Mouse (Mus musculus) embryonic facial prominence, embryonic 13.5 days (tissue): Measurements from ENCODE around the gene Kdm8. TPM values are rescaled to one million over a fixed set of nuclear protein-coding genes. Genes with fewer than 3 reads are reported as not detected.
A peak's percentile ranks its signal among the peaks of the same experiment; 100 is the strongest.

ENCODE experiments used
- ATAC-seq: fragments of 200-750 bp; cut with Nextera tagmentation; 2 replicates; pipeline ENCODE4 v1.8.0; 2017; ENCODE audit warnings: low read depth; ENCODE audit not compliant: insufficient number of reproducible peaks, insufficient read depth, low FRiP score, low TSS enrichment
- H3K27ac ChIP-seq: fragments of 300-500 bp; sonication (generic); 2 replicates; pipeline ENCODE4 v1.5.1; 2015; ENCODE audit warnings: moderate library complexity, mild to moderate bottlenecking, inconsistent platforms
- H3K27me3 ChIP-seq: fragments of 300-500 bp; sonication (generic); 2 replicates; pipeline ENCODE4 v1.6.1; 2015; ENCODE audit warnings: mild to moderate bottlenecking, inconsistent platforms
- H3K36me3 ChIP-seq: fragments of 300-500 bp; sonication (generic); 2 replicates; pipeline ENCODE4 v1.6.1; 2015; ENCODE audit warnings: mild to moderate bottlenecking, inconsistent platforms
- H3K4me1 ChIP-seq: fragments of 300-500 bp; sonication (generic); 2 replicates; pipeline ENCODE4 v1.6.1; 2015; ENCODE audit warnings: inconsistent platforms
- H3K4me2 ChIP-seq: fragments of 300-500 bp; sonication (generic); 2 replicates; pipeline ENCODE4 v1.6.1; 2015; ENCODE audit warnings: moderate library complexity, mild to moderate bottlenecking, inconsistent platforms
- H3K4me3 ChIP-seq: fragments of 300-500 bp; sonication (generic); 2 replicates; pipeline ENCODE4 v1.5.1; 2015; ENCODE audit warnings: mild to moderate bottlenecking, inconsistent platforms
- H3K9ac ChIP-seq: fragments of 300-500 bp; sonication (generic); 2 replicates; pipeline ENCODE4 v1.6.1; 2015; ENCODE audit warnings: mild to moderate bottlenecking, inconsistent platforms
- H3K9me3 ChIP-seq: fragments of 300-500 bp; sonication (generic); 2 replicates; pipeline ENCODE4 v1.6.1; 2016; ENCODE audit warnings: inconsistent platforms
- WGBS: fragments of 180-500 bp; shearing (Covaris S2); methylation state at CpG from one replicate; pipeline ENCODE4 v1.1.7; 2015; ENCODE audit warnings: mixed read lengths; 5-methylcytosine and 5-hydroxymethylcytosine counted together
- polyA plus RNA-seq: library from polyadenylated mRNA; unstranded; fragments of >200 nt; fragmentation: Nextera tagmentation; extraction: Ambion mirVana; gene quantifications from 2 replicates; pipeline ENCODE4 v1.2.1, GENCODE M21; 2015

Kdm8 gene
- polyA plus RNA-seq: 9.6 and 10.0 TPM in 2 replicates

- Histone ChIP-seq H3K36me3 (no peaks in the 10 kb centered on the region), H3K27ac (peak within 1 kb of the TSS; percentile 98), H3K4me1 (peaks cover 18% of the 10 kb centered on the region), H3K4me3 (peak within 1 kb of the TSS; percentile 65), H3K4me2 (peak within 1 kb of the TSS; percentile 87), H3K9ac (peak within 1 kb of the TSS; percentile 83), H3K9me3 (no peaks in the 10 kb centered on the region), H3K27me3 (no peaks in the 10 kb centered on the region)
- ATAC-seq: peak; percentile 90
- WGBS: 2% methylated on average over 61 of the region's 61 CpGs
Observed at GRCm38 (mm10) chr7:125444464-125445401, at the start of gene Kdm8. Gene Kdm8, plus strand, starts transcription at chr7:125444676.

DNA sequence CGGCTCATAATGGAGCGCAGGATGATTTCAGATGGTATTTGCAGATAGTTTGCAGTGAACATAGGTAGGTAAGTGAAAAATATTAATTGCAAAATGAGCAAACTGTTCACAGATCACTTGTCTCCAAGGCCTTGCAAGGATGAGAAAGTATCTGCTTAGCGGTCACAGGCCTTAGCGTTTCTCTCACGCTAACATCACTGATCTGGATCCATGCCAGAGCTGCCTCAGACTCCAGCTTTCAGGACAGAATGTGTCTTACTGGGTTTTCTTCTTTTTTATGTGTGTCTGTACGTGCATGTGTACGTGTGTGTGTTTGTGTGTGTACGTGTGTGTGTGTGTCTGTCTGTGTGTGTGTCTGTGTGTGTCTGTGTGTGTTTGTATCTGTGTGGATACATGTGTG, 46.4 kb upstream of the Kdm8 start:
- Histone ChIP-seq H3K27me3 (peaks cover 4% of the 10 kb centered on the region; the same call in 1 of the 2 replicates), H3K27ac (no peak overlapping the region), H3K9me3 (no peaks in the 10 kb centered on the region), H3K4me3 (no peak overlapping the region), H3K4me1 (peaks cover 4% of the 10 kb centered on the region; the same call in 1 of the 2 replicates), H3K9ac (no peak overlapping the region), H3K4me2 (no peak overlapping the region), H3K36me3 (no peaks in the 10 kb centered on the region)
- no peak for ATAC-seq
- 86% methylated on average over 8 of the region's 8 CpGs for WGBS

GRCm38 (mm10) chr7:125398687-125399086, 45.8 kb upstream of the Kdm8 start:
- Histone ChIP-seq H3K4me1 (peaks cover 3% of the 10 kb centered on the region; the same call in 1 of the 2 replicates), H3K4me2 (no peak overlapping the region), H3K36me3 (no peaks in the 10 kb centered on the region), H3K4me3 (no peak overlapping the region), H3K9ac (no peak overlapping the region), H3K27me3 (peaks cover 4% of the 10 kb centered on the region; the same call in 1 of the 2 replicates), H3K27ac (no peak overlapping the region), H3K9me3 (no peaks in the 10 kb centered on the region)
- WGBS: 64% methylated on average over 6 of the region's 6 CpGs
- no peak for ATAC-seq

DNA sequence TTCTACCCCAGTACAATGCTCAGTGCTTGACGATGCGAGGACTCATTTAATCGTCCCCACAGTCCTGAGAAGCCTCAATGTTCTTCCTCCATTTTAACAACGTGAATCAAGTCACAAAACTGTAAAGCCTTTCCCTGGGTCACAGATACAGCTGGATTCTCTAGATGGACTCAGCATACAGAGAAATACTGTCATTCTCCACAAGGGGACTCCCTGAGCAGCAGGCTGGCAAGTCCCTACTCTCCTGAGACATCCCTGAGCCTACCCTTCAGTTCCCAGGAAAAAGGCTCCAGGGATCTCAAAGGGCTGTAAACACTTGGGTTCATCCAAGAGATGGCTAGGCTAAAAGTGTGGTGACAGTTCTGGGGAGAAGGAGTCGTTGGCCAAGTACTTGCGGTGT, 37.3 kb upstream of the Kdm8 start:
- H3K27me3 ChIP-seq: no peaks in the 10 kb centered on the region
- H3K4me1 ChIP-seq: no peaks in the 10 kb centered on the region
- H3K9me3 ChIP-seq: no peaks in the 10 kb centered on the region
- no peak overlapping the region for H3K4me2 ChIP-seq
- H3K36me3 ChIP-seq: no peaks in the 10 kb centered on the region
- WGBS: 80% methylated on average over 6 of the region's 6 CpGs
- H3K9ac ChIP-seq: no peak overlapping the region
- no peak overlapping the region for H3K27ac ChIP-seq
- no peak overlapping the region for H3K4me3 ChIP-seq
- no peak for ATAC-seq

DNA sequence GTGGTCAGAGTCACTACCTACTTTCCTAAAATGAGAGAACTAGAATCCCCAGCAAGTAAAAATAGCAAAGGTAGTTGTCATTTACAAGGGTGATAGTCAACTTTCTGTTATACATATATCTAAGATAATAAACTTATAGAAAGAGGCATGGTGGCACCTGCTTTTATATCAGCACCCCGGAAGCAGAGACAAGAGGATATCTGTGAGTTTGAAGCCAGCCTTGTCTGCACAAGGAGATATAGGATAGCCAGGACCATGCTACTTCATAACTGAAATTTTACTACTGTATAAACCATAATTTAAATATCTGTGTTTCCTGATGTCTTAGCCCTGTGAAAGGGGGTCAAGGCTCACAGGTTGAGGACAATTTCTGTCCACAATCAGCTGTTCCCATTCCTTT, 29.4 kb upstream of the Kdm8 start:
- Histone ChIP-seq H3K27ac (no peak overlapping the region), H3K4me1 (no peaks in the 10 kb centered on the region), H3K4me3 (no peak overlapping the region), H3K9me3 (no peaks in the 10 kb centered on the region), H3K4me2 (no peak overlapping the region), H3K27me3 (no peaks in the 10 kb centered on the region), H3K36me3 (no peaks in the 10 kb centered on the region), H3K9ac (no peak overlapping the region)
- no peak for ATAC-seq
- 98% methylated on average over 1 of the region's 1 CpGs for WGBS

- H3K4me1 ChIP-seq: no peaks in the 10 kb centered on the region
- no peaks in the 10 kb centered on the region for H3K9me3 ChIP-seq
- no peak overlapping the region for H3K27ac ChIP-seq
- H3K36me3 ChIP-seq: no peaks in the 10 kb centered on the region
- no peak overlapping the region for H3K9ac ChIP-seq
- ATAC-seq: no peak
- WGBS: 89% methylated on average over 4 of the region's 4 CpGs
- H3K4me3 ChIP-seq: no peak overlapping the region
- H3K27me3 ChIP-seq: no peaks in the 10 kb centered on the region
- no peak overlapping the region for H3K4me2 ChIP-seq
Observed at GRCm38 (mm10) chr7:125415776-125416175, 28.7 kb upstream of the Kdm8 start.

- no peaks in the 10 kb centered on the region for H3K27me3 ChIP-seq
- ATAC-seq: no peak
- 58% methylated on average over 5 of the region's 5 CpGs for WGBS
Observed at GRCm38 (mm10) chr7:125416762-125417161, 27.7 kb upstream of the Kdm8 start.

DNA sequence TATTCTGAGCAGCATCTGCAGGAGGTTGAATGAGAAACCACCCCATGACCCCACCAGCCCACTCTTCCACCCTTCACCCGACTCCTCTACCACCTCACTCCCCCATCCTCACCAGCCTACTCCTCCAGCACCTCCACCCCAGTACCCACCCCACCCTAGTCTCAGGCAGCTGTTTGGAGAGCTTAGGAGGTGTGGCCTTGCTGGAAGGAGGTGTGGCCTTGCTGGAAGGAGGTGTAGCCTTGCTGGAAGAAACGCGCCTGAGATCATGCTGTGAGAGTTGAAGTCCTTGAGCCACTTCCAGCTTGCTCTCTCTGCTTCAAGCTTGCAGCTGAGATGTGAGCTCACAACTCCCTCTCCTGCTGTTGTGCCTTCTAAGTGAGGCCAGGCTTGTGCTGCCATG, 26.1 kb upstream of the Kdm8 start:
- no peaks in the 10 kb centered on the region for H3K4me1 ChIP-seq
- no peaks in the 10 kb centered on the region for H3K27me3 ChIP-seq
- ATAC-seq: no peak
- H3K9me3 ChIP-seq: no peaks in the 10 kb centered on the region
- H3K4me2 ChIP-seq: no peak overlapping the region
- H3K27ac ChIP-seq: no peak overlapping the region
- no peaks in the 10 kb centered on the region for H3K36me3 ChIP-seq
- no peak overlapping the region for H3K4me3 ChIP-seq
- H3K9ac ChIP-seq: no peak overlapping the region
- WGBS: 25% methylated on average over 3 of the region's 3 CpGs

More at GRCm38 (mm10) chr7:125416762-125417161, 27.7 kb upstream of the Kdm8 start:
- Histone ChIP-seq H3K4me2 (no peak overlapping the region), H3K4me3 (no peak overlapping the region), H3K27ac (no peak overlapping the region), H3K9ac (no peak overlapping the region), H3K4me1 (no peaks in the 10 kb centered on the region), H3K9me3 (no peaks in the 10 kb centered on the region), H3K36me3 (no peaks in the 10 kb centered on the region)

DNA sequence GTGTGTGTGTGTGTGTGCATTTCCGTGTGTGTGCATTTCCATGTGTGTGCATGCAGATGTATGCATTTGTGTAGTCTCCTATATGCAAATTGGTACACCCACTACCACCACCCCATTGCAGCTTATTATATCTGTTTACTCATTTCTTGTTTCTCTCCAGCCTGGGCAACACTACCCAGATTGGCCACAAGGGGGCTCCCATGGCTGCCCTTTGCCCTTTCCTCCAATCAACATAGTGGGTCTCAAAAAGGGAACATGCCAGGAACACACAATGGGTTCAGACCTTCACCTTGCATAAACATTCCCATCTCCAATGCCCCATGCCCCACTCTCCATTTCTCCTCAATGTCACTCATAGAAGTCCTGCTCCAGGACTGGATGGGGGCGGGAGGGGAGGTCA, 24.3 kb upstream of the Kdm8 start:
- H3K27me3 ChIP-seq: no peaks in the 10 kb centered on the region
- 0 out of 2 replicates have a peak, but pooled peaks cover 3% of the 10 kb centered on the region for H3K9me3 ChIP-seq
- ATAC-seq: no peak
- H3K36me3 ChIP-seq: no peaks in the 10 kb centered on the region
- H3K4me2 ChIP-seq: no peak overlapping the region
- no peak overlapping the region for H3K4me3 ChIP-seq
- H3K9ac ChIP-seq: no peak overlapping the region
- H3K4me1 ChIP-seq: no peaks in the 10 kb centered on the region
- 65% methylated on average over 2 of the region's 2 CpGs for WGBS
- H3K27ac ChIP-seq: no peak overlapping the region

DNA sequence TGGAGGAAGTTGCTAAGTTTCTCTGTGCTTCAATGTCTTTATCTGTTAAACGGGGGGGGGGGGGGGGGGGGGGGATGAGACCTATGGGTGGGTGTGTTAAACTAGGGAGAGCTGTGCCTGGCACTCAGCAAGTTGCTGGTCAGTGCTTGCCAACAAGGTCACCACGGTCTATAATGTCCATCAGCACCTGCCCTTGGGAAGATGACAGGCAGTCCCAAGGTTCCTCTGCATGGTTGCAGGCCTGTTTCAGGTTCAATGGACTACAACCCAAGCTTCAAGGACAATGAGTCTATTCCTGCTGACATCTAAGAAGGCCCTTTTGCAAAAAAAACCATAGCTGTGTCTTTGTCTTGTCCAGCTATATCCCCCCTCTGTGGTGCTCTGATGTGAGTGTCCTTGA, 22.6 kb upstream of the Kdm8 start:
- ATAC-seq: no peak
- H3K4me3 ChIP-seq: no peak overlapping the region
- 47% methylated on average over 2 of the region's 2 CpGs for WGBS
- H3K4me1 ChIP-seq: no peaks in the 10 kb centered on the region
- no peak overlapping the region for H3K4me2 ChIP-seq
- H3K36me3 ChIP-seq: no peaks in the 10 kb centered on the region
- H3K27ac ChIP-seq: no peak overlapping the region
- no peak overlapping the region for H3K9ac ChIP-seq
- H3K9me3 ChIP-seq: 0 out of 2 replicates have a peak, but pooled peaks cover 3% of the 10 kb centered on the region
- no peaks in the 10 kb centered on the region for H3K27me3 ChIP-seq

DNA sequence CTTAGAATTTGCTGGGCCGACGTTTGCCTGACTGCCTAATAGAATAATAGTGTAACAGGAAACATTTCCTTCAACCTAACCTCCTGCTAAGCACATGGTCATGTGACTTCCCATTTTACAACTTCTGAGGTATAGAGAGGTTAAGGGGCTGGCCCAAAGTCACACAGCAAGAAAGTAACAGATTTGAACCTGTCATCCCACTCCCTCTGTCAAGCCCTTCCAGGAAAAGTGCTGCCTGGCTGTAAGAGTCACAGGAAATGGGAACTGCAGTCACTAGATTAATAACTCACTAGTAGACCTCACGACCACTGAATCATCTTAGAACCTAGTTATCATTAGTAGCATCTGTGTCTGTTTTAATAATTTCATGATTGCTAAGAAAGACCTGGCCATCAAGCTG, 21.4 kb upstream of the Kdm8 start:
- Histone ChIP-seq H3K27ac (no peak overlapping the region), H3K4me1 (0 out of 2 replicates have a peak, but pooled peaks cover 4% of the 10 kb centered on the region), H3K36me3 (no peaks in the 10 kb centered on the region), H3K9ac (no peak overlapping the region), H3K4me2 (no peak overlapping the region), H3K27me3 (no peaks in the 10 kb centered on the region), H3K4me3 (no peak overlapping the region), H3K9me3 (0 out of 2 replicates have a peak, but pooled peaks cover 3% of the 10 kb centered on the region)
- WGBS: 49% methylated on average over 3 of the region's 3 CpGs
- ATAC-seq: no peak
